Mouse (Mus musculus) lung, postnatal 0 days (tissue): ENCODE results near the gene Slc7a6. TPM values are rescaled to one million over a fixed set of nuclear protein-coding genes. Genes with fewer than 3 reads are reported as not detected.
A peak's percentile ranks its signal among the peaks of the same experiment; 100 is the strongest.
"Not testable (repeated sequence)": the region's sequence is repeated elsewhere in the genome, so short reads cannot be mapped to it uniquely, and the experiment has no call there.

Experiments used
- ATAC-seq: fragments of 200-750 bp; cut with Nextera tagmentation; 2 replicates; pipeline ENCODE4 v1.8.0; 2017; ENCODE audit warnings: moderate library complexity
- DNase-seq: peaks from one replicate; pipeline ENCODE4 v3.0.0-alpha.2; 2016; ENCODE audit warnings: low spot score
- H3K27ac ChIP-seq: fragments of 300-500 bp; sonication (generic); 2 replicates; pipeline ENCODE4 v1.5.1; 2014; ENCODE audit warnings: antibody characterized with exemption, mild to moderate bottlenecking, low read length, mixed read lengths
- H3K27me3 ChIP-seq: fragments of 300-500 bp; sonication (generic); replicated peaks from 2 replicates; pipeline ENCODE4 v1.6.1; 2014; ENCODE audit warnings: low read length, mixed read lengths; ENCODE audit not compliant: insufficient read depth
- H3K36me3 ChIP-seq: fragments of 300-500 bp; sonication (generic); 2 replicates; pipeline ENCODE4 v1.6.1; 2014; ENCODE audit warnings: low read length, mixed read lengths; ENCODE audit not compliant: insufficient read depth
- H3K4me1 ChIP-seq: fragments of 300-500 bp; sonication (generic); 2 replicates; pipeline ENCODE4 v1.6.1; 2014; ENCODE audit warnings: antibody characterized with exemption, low read depth, low read length, mixed read lengths; ENCODE audit not compliant: insufficient read depth
- H3K4me2 ChIP-seq: fragments of 300-500 bp; sonication (generic); replicated peaks from 2 replicates; pipeline ENCODE4 v1.6.1; 2014; ENCODE audit warnings: low read depth, mild to moderate bottlenecking, low read length, moderate library complexity, mixed read lengths
- H3K4me3 ChIP-seq: fragments of 300-500 bp; sonication (generic); 2 replicates; pipeline ENCODE4 v1.5.1; 2014; ENCODE audit warnings: low read depth, low read length
- H3K9ac ChIP-seq: fragments of 300-500 bp; sonication (generic); replicated peaks from 2 replicates; pipeline ENCODE4 v1.6.1; 2014; ENCODE audit warnings: low read depth, mild to moderate bottlenecking
- H3K9me3 ChIP-seq: fragments of 300-500 bp; sonication (generic); 2 replicates; pipeline ENCODE4 v1.6.1; 2016; ENCODE audit warnings: low read length, mixed read lengths
- CTCF ChIP-seq: IDR thresholded peaks from 2 replicates; pipeline ENCODE4 v1.5.1; 2016; ENCODE audit warnings: antibody characterized with exemption, mild to moderate bottlenecking
- EP300 ChIP-seq: IDR thresholded peaks from 2 replicates; pipeline ENCODE4 v1.6.1; 2016; ENCODE audit warnings: antibody characterized with exemption, mild to moderate bottlenecking, control low read depth
- WGBS: fragments of 180-500 bp; shearing (Covaris S2); extraction: QIAGEN DNeasy Blood & Tissue Kit; methylation state at CpG from one replicate; pipeline ENCODE4 v1.1.7; 2014; 5-methylcytosine and 5-hydroxymethylcytosine counted together
- polyA plus RNA-seq: library from polyadenylated mRNA; unstranded; fragments of >200 nt; fragmentation: Nextera tagmentation; extraction: Ambion mirVana; gene quantifications from 2 replicates; pipeline ENCODE4 v1.2.1, GENCODE M21; 2015

The Slc7a6 gene
- polyA plus RNA-seq, 1 experiment from 2014 or later = 38.9 TPM

GRCm38 (mm10) chr8:106186394-106186793, 17.7 kb downstream of the Slc7a6 start:
- 89% methylated on average over 3 of the region's 3 CpGs for WGBS

GRCm38 (mm10) chr8:106189162-106189561, 20.5 kb downstream of the Slc7a6 start:
- Histone ChIP-seq H3K9me3 (no peaks in the 10 kb centered on the region), H3K4me1 (no peaks in the 10 kb centered on the region), H3K27me3 (no peaks in the 10 kb centered on the region), H3K9ac (no peak overlapping the region), H3K4me2 (no peak overlapping the region), H3K27ac (no peak overlapping the region), H3K4me3 (no peak overlapping the region), H3K36me3 (no peaks in the 10 kb centered on the region)
- 85% methylated on average over 4 of the region's 4 CpGs for WGBS
- ATAC-seq = no peak
- TF ChIP-seq EP300 (no peak), CTCF (no peak)
- DNase-seq = no peak

More at GRCm38 (mm10) chr8:106186394-106186793, 17.7 kb downstream of the Slc7a6 start:
- Histone ChIP-seq H3K27me3 (no peaks in the 10 kb centered on the region), H3K4me2 (no peak overlapping the region), H3K4me1 (no peaks in the 10 kb centered on the region), H3K27ac (no peak overlapping the region), H3K36me3 (no peaks in the 10 kb centered on the region), H3K9me3 (no peaks in the 10 kb centered on the region), H3K9ac (no peak overlapping the region), H3K4me3 (no peak overlapping the region)
- no peak for ATAC-seq
- TF ChIP-seq EP300 = no peak
- TF ChIP-seq CTCF = no peak
- no peak for DNase-seq

GRCm38 (mm10) chr8:106191639-106192038, 23.0 kb downstream of the Slc7a6 start:
- WGBS = 78% methylated on average over 5 of the region's 5 CpGs
- DNase-seq (no peak), ATAC-seq (no peak)
- TF ChIP-seq CTCF (no peak), EP300 (no peak)
- H3K27ac ChIP-seq = no peak overlapping the region
- no peak overlapping the region for H3K9ac ChIP-seq
- H3K9me3 ChIP-seq = no peaks in the 10 kb centered on the region
- no peak overlapping the region for H3K4me3 ChIP-seq
- H3K4me2 ChIP-seq = no peak overlapping the region
- H3K36me3 ChIP-seq = 0 out of 2 replicates have a peak, but pooled peaks cover 8% of the 10 kb centered on the region
- no peaks in the 10 kb centered on the region for H3K4me1 ChIP-seq
- H3K27me3 ChIP-seq = no peaks in the 10 kb centered on the region

GRCm38 (mm10) chr8:106193162-106193561, 24.5 kb downstream of the Slc7a6 start:
- ATAC-seq = no peak
- TF ChIP-seq CTCF = no peak
- TF ChIP-seq EP300 = no peak

GRCm38 (mm10) chr8:106194062-106194461, 25.4 kb downstream of the Slc7a6 start:
- no peak for TF ChIP-seq CTCF
- no peak for TF ChIP-seq EP300
- H3K36me3 ChIP-seq = 0 out of 2 replicates have a peak, but pooled peaks cover 8% of the 10 kb centered on the region
- H3K27ac ChIP-seq = no peak overlapping the region
- H3K9ac ChIP-seq = no peak overlapping the region
- no peaks in the 10 kb centered on the region for H3K9me3 ChIP-seq
- no peak overlapping the region for H3K4me3 ChIP-seq
- ATAC-seq (no peak), DNase-seq (no peak)
- WGBS = 77% methylated on average over 5 of the region's 5 CpGs
- no peaks in the 10 kb centered on the region for H3K27me3 ChIP-seq
- H3K4me1 ChIP-seq = no peaks in the 10 kb centered on the region
- H3K4me2 ChIP-seq = no peak overlapping the region

More at GRCm38 (mm10) chr8:106193162-106193561, 24.5 kb downstream of the Slc7a6 start:
- Histone ChIP-seq H3K27me3 (no peaks in the 10 kb centered on the region), H3K4me3 (no peak overlapping the region), H3K9me3 (no peaks in the 10 kb centered on the region), H3K36me3 (0 out of 2 replicates have a peak, but pooled peaks cover 8% of the 10 kb centered on the region), H3K27ac (no peak overlapping the region), H3K9ac (no peak overlapping the region), H3K4me2 (no peak overlapping the region), H3K4me1 (no peaks in the 10 kb centered on the region)
- no peak for DNase-seq
- 83% methylated on average over 6 of the region's 6 CpGs for WGBS

- ATAC-seq = peak; percentile 76
Observed at GRCm38 (mm10) chr8:106198741-106199140, 30.1 kb downstream of the Slc7a6 start.

GRCm38 (mm10) chr8:106199596-106199995, 30.9 kb downstream of the Slc7a6 start:
- DNase-seq, H3K27me3 ChIP-seq, H3K27ac ChIP-seq, H3K9me3 ChIP-seq, H3K9ac ChIP-seq, H3K4me2 ChIP-seq, ATAC-seq, H3K4me3 ChIP-seq, H3K4me1 ChIP-seq: not testable (repeated sequence)
- 72% methylated on average over 3 of the region's 3 CpGs for WGBS
- peaks cover 21% of the 10 kb centered on the region for H3K36me3 ChIP-seq

More at GRCm38 (mm10) chr8:106198741-106199140, 30.1 kb downstream of the Slc7a6 start:
- H3K27me3 ChIP-seq = no peaks in the 10 kb centered on the region
- H3K4me1 ChIP-seq = no peaks in the 10 kb centered on the region
- no peak overlapping the region for H3K27ac ChIP-seq
- 0% methylated on average over 1 of the region's 1 CpGs for WGBS
- peak; percentile 87 for DNase-seq
- TF ChIP-seq EP300 (no peak), CTCF (peak; percentile 87)
- no peak overlapping the region for H3K4me2 ChIP-seq
- H3K36me3 ChIP-seq = peaks cover 15% of the 10 kb centered on the region
- no peak overlapping the region for H3K4me3 ChIP-seq
- no peak overlapping the region for H3K9ac ChIP-seq
- H3K9me3 ChIP-seq = no peaks in the 10 kb centered on the region
